Mouse (Mus musculus) erythroblast, embryonic 14.5 days (primary cell): ENCODE measurements around the gene Ostf1.

Experiments used
- GATA1 ChIP-seq: IDR thresholded peaks from 2 replicates; pipeline ENCODE4 v1.6.1; 2012; ENCODE audit warnings: low read length, inconsistent platforms, mixed read lengths
- TAL1 ChIP-seq: IDR thresholded peaks from 3 replicates; pipeline ENCODE4 v1.6.1; 2012; ENCODE audit warnings: low read length, inconsistent platforms, mixed read lengths

GRCm38 (mm10) chr19:18589276-18589675 is 42.3 kb downstream of the Ostf1 start:
- TF ChIP-seq GATA1 (no peak), TAL1 (no peak)
